Mouse (Mus musculus) ES-E14 (cell line): ENCODE measurements around the gene Tmem245.

Experiments used
- HCFC1 ChIP-seq: IDR thresholded peaks from 2 replicates; pipeline ENCODE4 v1.6.1; 2012; ENCODE audit warnings: low read length, inconsistent platforms, borderline replicate concordance; ENCODE audit not compliant: insufficient read depth
- MAFK ChIP-seq: IDR thresholded peaks from 2 replicates; pipeline ENCODE4 v1.6.1; 2014; ENCODE audit warnings: mild to moderate bottlenecking, low read depth, low read length, inconsistent platforms; ENCODE audit not compliant: insufficient read depth
- ZC3H11A ChIP-seq: IDR thresholded peaks from 2 replicates; pipeline ENCODE4 v1.6.1; 2012; ENCODE audit warnings: low read depth, mild to moderate bottlenecking, inconsistent platforms, low read length, borderline replicate concordance
- ZNF384 ChIP-seq: IDR thresholded peaks from 2 replicates; pipeline ENCODE4 v1.6.1; 2012; ENCODE audit warnings: low read depth, low read length, inconsistent platforms

DNA sequence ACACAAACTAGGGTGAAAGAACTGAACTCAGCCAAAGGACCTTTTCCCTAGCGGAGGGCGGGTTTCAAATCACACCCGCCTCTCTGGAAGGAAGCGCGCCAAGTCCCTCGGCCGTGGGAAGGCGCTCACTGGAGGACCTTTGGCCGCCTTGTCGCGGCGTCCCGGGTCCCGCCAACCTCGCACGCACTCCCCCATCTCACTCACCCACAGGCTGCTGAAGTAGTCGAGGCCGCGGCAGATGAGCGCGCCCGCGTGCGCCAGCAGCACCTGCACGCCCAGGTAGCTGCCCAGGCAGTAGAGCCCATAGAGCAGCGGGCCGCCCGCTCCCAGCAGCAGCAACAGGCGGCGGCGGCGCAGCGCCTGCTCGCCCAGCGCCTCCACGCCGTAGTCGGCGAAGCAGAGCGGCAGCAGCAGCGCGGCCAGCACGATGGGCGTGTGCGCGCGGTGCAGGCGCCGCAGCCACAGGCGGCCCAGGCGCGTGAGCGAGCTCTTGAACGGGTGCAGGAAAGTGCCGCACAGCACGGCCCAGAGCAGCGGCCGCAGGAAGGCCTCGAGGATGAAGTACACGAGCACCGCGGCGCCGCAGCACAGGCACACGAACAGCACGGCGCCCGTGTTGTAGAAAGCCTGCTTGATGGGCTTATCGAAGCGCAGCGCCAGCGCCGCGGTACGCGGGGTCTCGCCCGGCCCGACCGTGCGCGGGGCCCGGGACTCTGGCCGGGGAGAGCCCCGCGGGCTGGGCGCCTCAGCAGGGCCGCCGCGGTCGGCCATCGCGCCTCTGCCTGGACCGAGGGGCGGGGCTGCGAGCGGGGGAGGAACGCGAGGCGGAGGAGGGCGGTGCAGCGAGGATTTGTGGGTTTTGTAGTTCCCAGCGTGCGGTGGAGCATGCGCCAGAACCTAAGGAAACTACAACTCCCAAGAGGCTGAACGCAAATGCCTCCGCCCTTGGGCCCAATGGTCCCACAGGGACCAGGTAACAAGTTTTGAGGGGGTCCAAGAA lies at the start of gene Tmem245:
- TF ChIP-seq HCFC1 (peak; percentile 99), ZC3H11A (no peak), ZNF384 (no peak), MAFK (no peak)
